Mouse (Mus musculus): Measurements from ENCODE around the gene Traf1. TPM values are rescaled to one million over a fixed set of nuclear protein-coding genes. Genes with fewer than 3 reads are reported as not detected.

Traf1 gene
- total and polyA plus RNA-seq, 2 experiments from 2014 or later, result 1.4 to 3.0 TPM

DNA sequence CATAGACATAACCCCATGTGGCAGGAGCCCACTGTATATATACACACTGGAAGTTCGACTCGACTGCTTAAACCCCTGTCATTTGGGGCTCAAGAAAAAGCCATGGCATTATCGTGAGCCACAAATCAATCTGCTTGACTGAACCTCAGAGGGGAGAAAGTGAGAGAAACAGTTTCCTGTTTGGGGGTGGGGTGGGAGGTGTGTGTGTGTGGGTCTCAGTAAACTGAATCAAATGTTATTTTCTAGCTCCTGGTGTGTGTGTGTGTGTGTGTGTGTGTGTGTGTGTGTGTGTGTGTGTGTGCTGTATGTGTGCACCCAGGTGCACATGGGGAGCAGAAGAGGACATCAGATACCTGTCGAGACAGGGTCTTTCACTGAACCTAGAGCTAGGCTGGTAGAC is 8.6 kb downstream of the Traf1 start:
- no peak overlapping the region for H3K27ac ChIP-seq (ENCODE audit: low read depth, low read length)
- no peak overlapping the region for H3K4me3 ChIP-seq (ENCODE audit: low read depth, low read length)
- no peaks in the 10 kb centered on the region for H3K4me1 ChIP-seq (ENCODE audit: insufficient read depth, low read length)
- no peaks in the 10 kb centered on the region for H3K9me3 ChIP-seq (ENCODE audit: low read length)
- H3K4me2 ChIP-seq (ENCODE audit: low read depth, low read length, poor library complexity, severe bottlenecking), result no peak overlapping the region
- no peak for DNase-seq (ENCODE audit: low spot score)
- TF ChIP-seq CTCF (IDR thresholded peaks at IDR 0.05), result no peak
- H3K36me3 ChIP-seq (ENCODE audit: insufficient read depth, low read length), result no peaks in the 10 kb centered on the region
- H3K27me3 ChIP-seq (ENCODE audit: insufficient read depth, low read length), result no peaks in the 10 kb centered on the region
- WGBS, result 83% methylated on average over 4 of the region's 4 CpGs
- H3K9ac ChIP-seq (replicated peaks; ENCODE audit: low read length, poor library complexity, severe bottlenecking), result no peak overlapping the region
- ATAC-seq (ENCODE audit: low FRiP score), result no peak

GRCm38 (mm10) chr2:34951469-34951868 is 10.1 kb downstream of the Traf1 start:
- Histone ChIP-seq H3K4me3 (ENCODE audit: low read depth, low read length) (no peak overlapping the region), H3K9me3 (ENCODE audit: low read length) (no peaks in the 10 kb centered on the region), H3K4me1 (ENCODE audit: insufficient read depth, low read length) (no peaks in the 10 kb centered on the region), H3K36me3 (ENCODE audit: insufficient read depth, low read length) (no peaks in the 10 kb centered on the region), H3K4me2 (ENCODE audit: low read depth, low read length, poor library complexity, severe bottlenecking) (no peak overlapping the region), H3K9ac (replicated peaks; ENCODE audit: low read length, poor library complexity, severe bottlenecking) (no peak overlapping the region), H3K27me3 (ENCODE audit: insufficient read depth, low read length) (no peaks in the 10 kb centered on the region), H3K27ac (ENCODE audit: low read depth, low read length) (no peak overlapping the region)
- no peak for TF ChIP-seq CTCF (IDR thresholded peaks at IDR 0.05)
- DNase-seq (ENCODE audit: low spot score), result no peak
- no peak for ATAC-seq (ENCODE audit: low FRiP score)

DNA sequence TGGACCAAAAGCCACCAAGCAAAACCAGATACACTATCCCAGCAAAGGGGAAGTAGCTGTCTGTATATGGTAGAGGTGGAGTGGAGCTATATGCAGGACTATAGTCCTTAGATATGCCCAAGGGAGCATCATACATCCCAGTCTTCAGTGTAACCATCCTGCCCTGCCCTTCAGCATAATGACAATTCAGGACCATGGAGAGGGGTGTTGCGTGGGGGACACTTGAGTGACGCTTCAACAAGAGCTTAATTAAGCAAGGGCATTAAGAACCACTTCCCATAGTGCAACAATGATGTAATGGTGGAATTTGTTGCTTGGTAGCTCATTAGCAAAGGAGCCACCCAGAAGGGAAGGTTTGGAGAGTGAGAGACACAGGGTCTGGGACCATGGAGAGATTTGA is 12.9 kb downstream of the Traf1 start:
- Histone ChIP-seq H3K9me3 (ENCODE audit: low read length) (no peaks in the 10 kb centered on the region), H3K4me1 (ENCODE audit: insufficient read depth, low read length) (no peaks in the 10 kb centered on the region), H3K9ac (replicated peaks; ENCODE audit: low read length, poor library complexity, severe bottlenecking) (no peak overlapping the region), H3K4me3 (ENCODE audit: low read depth, low read length) (no peak overlapping the region), H3K4me2 (ENCODE audit: low read depth, low read length, poor library complexity, severe bottlenecking) (no peak overlapping the region), H3K27ac (ENCODE audit: low read depth, low read length) (no peak overlapping the region), H3K36me3 (ENCODE audit: insufficient read depth, low read length) (no peaks in the 10 kb centered on the region), H3K27me3 (ENCODE audit: insufficient read depth, low read length) (no peaks in the 10 kb centered on the region)
- DNase-seq (ENCODE audit: low spot score), result no peak
- no peak for ATAC-seq (ENCODE audit: low FRiP score)
- 42% methylated on average over 2 of the region's 2 CpGs for WGBS
- no peak for TF ChIP-seq CTCF (IDR thresholded peaks at IDR 0.05)

GRCm38 (mm10) chr2:34946046-34946445 is 15.5 kb downstream of the Traf1 start:
- Histone ChIP-seq H3K36me3 (ENCODE audit: insufficient read depth, low read length) (no peaks in the 10 kb centered on the region), H3K27ac (ENCODE audit: low read depth, low read length) (no peak overlapping the region), H3K4me3 (ENCODE audit: low read depth, low read length) (no peak overlapping the region), H3K9me3 (ENCODE audit: low read length) (no peaks in the 10 kb centered on the region), H3K27me3 (ENCODE audit: insufficient read depth, low read length) (no peaks in the 10 kb centered on the region), H3K4me2 (ENCODE audit: low read depth, low read length, poor library complexity, severe bottlenecking) (no peak overlapping the region), H3K4me1 (ENCODE audit: insufficient read depth, low read length) (no peaks in the 10 kb centered on the region), H3K9ac (replicated peaks; ENCODE audit: low read length, poor library complexity, severe bottlenecking) (no peak overlapping the region)
- no peak for DNase-seq (ENCODE audit: low spot score)
- TF ChIP-seq CTCF (IDR thresholded peaks at IDR 0.05), result no peak
- 56% methylated on average over 4 of the region's 4 CpGs for WGBS
- no peak for ATAC-seq (ENCODE audit: low FRiP score)

GRCm38 (mm10) chr2:34945580-34945979 is 16.0 kb downstream of the Traf1 start:
- H3K27me3 ChIP-seq (ENCODE audit: insufficient read depth, low read length), result no peaks in the 10 kb centered on the region
- DNase-seq (ENCODE audit: low spot score) (no peak), ATAC-seq (ENCODE audit: low FRiP score) (no peak)
- WGBS, result 79% methylated on average over 4 of the region's 4 CpGs
- TF ChIP-seq CTCF (IDR thresholded peaks at IDR 0.05), result no peak
- H3K27ac ChIP-seq (ENCODE audit: low read depth, low read length), result no peak overlapping the region
- no peak overlapping the region for H3K4me3 ChIP-seq (ENCODE audit: low read depth, low read length)
- no peaks in the 10 kb centered on the region for H3K36me3 ChIP-seq (ENCODE audit: insufficient read depth, low read length)
- H3K4me1 ChIP-seq (ENCODE audit: insufficient read depth, low read length), result no peaks in the 10 kb centered on the region
- no peak overlapping the region for H3K9ac ChIP-seq (replicated peaks; ENCODE audit: low read length, poor library complexity, severe bottlenecking)
- H3K9me3 ChIP-seq (ENCODE audit: low read length), result no peaks in the 10 kb centered on the region
- no peak overlapping the region for H3K4me2 ChIP-seq (ENCODE audit: low read depth, low read length, poor library complexity, severe bottlenecking)

DNA sequence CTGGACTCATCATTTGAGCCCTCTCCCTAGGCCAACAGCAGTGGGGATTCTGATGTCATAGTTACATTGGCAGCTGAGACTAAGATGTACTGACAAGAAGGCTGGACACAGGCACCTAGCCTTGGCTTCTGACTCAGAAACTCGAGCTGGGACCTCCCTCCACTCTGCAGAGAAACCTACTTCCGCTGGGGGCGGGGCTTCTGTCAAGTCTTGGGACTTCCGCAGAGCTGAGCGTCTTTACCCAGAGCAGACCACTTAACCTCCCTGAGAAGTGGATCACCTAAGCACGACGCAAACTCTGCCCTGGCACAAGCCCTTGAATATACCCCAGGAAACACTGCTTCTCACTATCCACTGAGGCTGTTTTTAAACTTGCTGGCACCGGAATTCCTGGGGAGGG is 16.8 kb downstream of the Traf1 start:
- Histone ChIP-seq H3K4me1 (ENCODE audit: insufficient read depth, low read length) (no peaks in the 10 kb centered on the region), H3K27ac (ENCODE audit: low read depth, low read length) (no peak overlapping the region), H3K4me2 (ENCODE audit: low read depth, low read length, poor library complexity, severe bottlenecking) (no peak overlapping the region), H3K36me3 (ENCODE audit: insufficient read depth, low read length) (no peaks in the 10 kb centered on the region), H3K9me3 (ENCODE audit: low read length) (no peaks in the 10 kb centered on the region), H3K4me3 (ENCODE audit: low read depth, low read length) (no peak overlapping the region), H3K9ac (replicated peaks; ENCODE audit: low read length, poor library complexity, severe bottlenecking) (no peak overlapping the region), H3K27me3 (ENCODE audit: insufficient read depth, low read length) (no peaks in the 10 kb centered on the region)
- ATAC-seq (ENCODE audit: low FRiP score) (no peak), DNase-seq (ENCODE audit: low spot score) (no peak)
- TF ChIP-seq CTCF (IDR thresholded peaks at IDR 0.05), result no peak
- 26% methylated on average over 8 of the region's 8 CpGs for WGBS

Measured in midbrain, postnatal 0 days (tissue).